Mouse (Mus musculus) spleen, adult 12 weeks (tissue): Measurements from ENCODE around the gene Psmc3.

Experiments
- DNase-seq: peaks from one replicate; pipeline ENCODE4 v3.0.0; 2022; ENCODE audit warnings: low spot score

Psmc3 gene

GRCm38 (mm10) chr2:91053181-91053933 lies 452 bp upstream of the Psmc3 start:
- DNase-seq = no peak

GRCm38 (mm10) chr2:91058435-91058834 lies 4.6 kb downstream of the Psmc3 start:
- DNase-seq = no peak

GRCm38 (mm10) chr2:91059376-91059775 lies 5.6 kb downstream of the Psmc3 start:
- DNase-seq = no peak

GRCm38 (mm10) chr2:91060544-91061355 lies 6.9 kb downstream of the Psmc3 start:
- DNase-seq = no peak

- no peak for DNase-seq
Observed at GRCm38 (mm10) chr2:91061849-91062481, 8.2 kb downstream of the Psmc3 start.

- no peak for DNase-seq
Observed at GRCm38 (mm10) chr2:91062779-91063606, 9.2 kb downstream of the Psmc3 start.

- no peak for DNase-seq
Observed at GRCm38 (mm10) chr2:91064211-91064610, 10.4 kb downstream of the Psmc3 start.

GRCm38 (mm10) chr2:91065544-91065943 lies 11.7 kb downstream of the Psmc3 start:
- DNase-seq = no peak

GRCm38 (mm10) chr2:91066455-91066854 lies 12.6 kb downstream of the Psmc3 start:
- DNase-seq = no peak

- DNase-seq = no peak
Observed at GRCm38 (mm10) chr2:91068162-91068871, 14.5 kb downstream of the Psmc3 start.

GRCm38 (mm10) chr2:91068872-91069165 lies 15.0 kb downstream of the Psmc3 start:
- DNase-seq = no peak

- DNase-seq = no peak
Observed at GRCm38 (mm10) chr2:91069306-91070000, 15.6 kb downstream of the Psmc3 start.

GRCm38 (mm10) chr2:91070076-91070800 lies 16.4 kb downstream of the Psmc3 start, which contains the start of gene Slc39a13:
Slc39a13 (minus strand) TSS chr2:91070417.
- peak; percentile 93 for DNase-seq

- DNase-seq = no peak
Observed at GRCm38 (mm10) chr2:91071059-91071458, 17.2 kb downstream of the Psmc3 start.

- DNase-seq = no peak
Observed at GRCm38 (mm10) chr2:91072092-91072491, 18.3 kb downstream of the Psmc3 start.

- DNase-seq = no peak
Observed at GRCm38 (mm10) chr2:91077957-91078313, 24.1 kb downstream of the Psmc3 start.

- DNase-seq = no peak
Observed at GRCm38 (mm10) chr2:91078314-91079025, 24.7 kb downstream of the Psmc3 start.

GRCm38 (mm10) chr2:91079026-91079384 lies 25.2 kb downstream of the Psmc3 start:
- no peak for DNase-seq

- DNase-seq = no peak
Observed at GRCm38 (mm10) chr2:91080784-91081513, 27.1 kb downstream of the Psmc3 start.
